Mouse (Mus musculus) kidney, postnatal 14 days (tissue): ENCODE measurements around the gene Mfap1a.
A peak's percentile ranks its signal among the peaks of the same experiment; 100 is the strongest.
"Not testable (repeated sequence)": the region's sequence is repeated elsewhere in the genome, so short reads cannot be mapped to it uniquely, and the experiment has no call there.

ENCODE experiments used
- DNase-seq: peaks from one replicate; pipeline ENCODE4 v3.0.0; 2022; ENCODE audit warnings: mixed read lengths

Gene Mfap1a

GRCm38 (mm10) chr2:121474180-121474535 is 32.3 kb downstream of the Mfap1a start:
- no peak for DNase-seq

GRCm38 (mm10) chr2:121473301-121474179 is 32.9 kb downstream of the Mfap1a start, which contains the start of gene Mfap1b:
TSS of gene Mfap1b (minus strand) at chr2:121474067.
- peak; percentile 88 for DNase-seq

GRCm38 (mm10) chr2:121472783-121473182 is 33.7 kb downstream of the Mfap1a start:
- DNase-seq: not testable (repeated sequence)

- not testable (repeated sequence) for DNase-seq
Observed at GRCm38 (mm10) chr2:121468982-121469381, 37.5 kb downstream of the Mfap1a start.

- DNase-seq: no peak
Observed at GRCm38 (mm10) chr2:121460071-121460470, 46.4 kb downstream of the Mfap1a start.

DNA sequence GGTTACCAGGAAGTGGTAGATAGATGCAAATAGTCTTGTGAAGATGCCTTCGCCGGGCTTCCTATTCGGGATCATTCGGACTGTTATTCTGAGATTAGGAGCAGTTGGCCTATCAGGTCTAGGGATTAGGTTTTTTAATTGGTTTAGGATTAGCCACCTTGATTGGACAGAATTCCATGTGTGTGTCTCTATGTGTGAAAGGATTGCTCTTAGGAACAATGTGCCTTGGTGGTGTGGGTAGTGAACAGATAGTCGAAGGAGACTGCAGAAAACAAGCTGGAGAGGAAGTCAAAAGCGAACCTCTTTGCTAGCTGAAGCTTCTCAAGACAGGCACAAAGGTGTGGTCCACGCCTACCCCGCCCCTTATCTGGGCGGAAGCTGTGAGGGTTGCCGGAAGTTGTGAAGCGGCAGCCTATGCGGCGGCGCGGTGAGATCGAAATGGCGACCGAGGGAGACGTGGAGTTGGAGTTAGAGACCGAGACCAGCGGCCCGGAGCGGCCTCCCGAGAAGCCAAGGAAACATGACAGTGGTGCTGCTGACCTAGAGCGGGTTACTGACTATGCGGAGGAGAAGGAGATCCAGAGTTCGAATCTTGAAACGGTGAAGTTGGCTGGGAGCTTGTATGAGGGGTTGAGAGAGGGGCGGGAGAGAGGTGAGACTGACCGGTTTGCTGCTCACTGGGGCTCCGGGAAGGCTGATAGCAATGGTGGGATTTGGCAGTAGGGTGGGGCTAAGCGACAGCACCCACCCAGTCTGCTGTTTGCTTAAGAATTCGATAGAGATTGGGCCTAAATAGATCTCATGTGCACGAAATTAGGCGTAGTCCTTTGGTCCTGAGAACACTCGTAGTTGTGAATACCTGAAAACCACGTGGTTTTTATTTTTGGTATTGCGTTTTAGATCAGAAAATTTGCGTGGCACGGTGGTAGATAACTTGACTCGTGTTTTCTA is 49.5 kb downstream of the Mfap1a start, which contains the start of gene Serinc4:
Gene Serinc4 (minus strand): TSS at position 90 of the 951 bp plus-strand sequence.
- DNase-seq: peak; percentile 89

DNA sequence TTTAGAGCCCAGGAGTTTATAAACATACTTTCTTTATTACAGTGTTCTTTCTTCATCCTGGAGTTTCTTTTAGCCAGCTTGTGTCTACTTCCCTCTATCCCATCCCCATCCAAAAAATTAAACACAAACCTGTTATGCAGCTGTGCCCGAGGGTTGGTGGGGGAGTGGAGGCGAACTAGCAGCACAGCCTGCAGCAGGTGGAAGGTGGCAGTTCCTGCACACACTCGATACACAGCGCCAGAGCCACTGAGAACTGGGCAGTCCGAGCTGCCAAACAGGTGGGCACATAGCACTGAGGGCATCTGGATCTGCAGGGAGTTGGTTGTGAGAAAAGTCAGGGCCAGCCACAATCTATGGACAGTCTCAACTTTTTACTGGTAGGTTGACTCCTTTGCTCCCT is 50.9 kb downstream of the Mfap1a start:
- DNase-seq: no peak

- no peak for DNase-seq
Observed at GRCm38 (mm10) chr2:121453917-121454316, 52.5 kb downstream of the Mfap1a start.

- DNase-seq: no peak
Observed at GRCm38 (mm10) chr2:121452990-121453389, 53.5 kb downstream of the Mfap1a start, which contains the start of gene Hypk. TSS of gene Hypk (plus strand) at chr2:121453290.

- no peak for DNase-seq
Observed at GRCm38 (mm10) chr2:121452361-121452760, 54.1 kb downstream of the Mfap1a start.

- no peak for DNase-seq
Observed at GRCm38 (mm10) chr2:121450093-121450492, 56.4 kb downstream of the Mfap1a start.

GRCm38 (mm10) chr2:121449545-121450011 is 56.9 kb downstream of the Mfap1a start:
- DNase-seq: no peak

GRCm38 (mm10) chr2:121448739-121449535 is 57.5 kb downstream of the Mfap1a start, which contains the start of gene Serf2:
TSS of gene Serf2 (plus strand) at chr2:121449195.
- peak; percentile 100 for DNase-seq

- DNase-seq: peak; percentile 69
Observed at GRCm38 (mm10) chr2:121448136-121448535, 58.3 kb downstream of the Mfap1a start.

GRCm38 (mm10) chr2:121447006-121447405 is 59.5 kb downstream of the Mfap1a start:
- DNase-seq: no peak

DNA sequence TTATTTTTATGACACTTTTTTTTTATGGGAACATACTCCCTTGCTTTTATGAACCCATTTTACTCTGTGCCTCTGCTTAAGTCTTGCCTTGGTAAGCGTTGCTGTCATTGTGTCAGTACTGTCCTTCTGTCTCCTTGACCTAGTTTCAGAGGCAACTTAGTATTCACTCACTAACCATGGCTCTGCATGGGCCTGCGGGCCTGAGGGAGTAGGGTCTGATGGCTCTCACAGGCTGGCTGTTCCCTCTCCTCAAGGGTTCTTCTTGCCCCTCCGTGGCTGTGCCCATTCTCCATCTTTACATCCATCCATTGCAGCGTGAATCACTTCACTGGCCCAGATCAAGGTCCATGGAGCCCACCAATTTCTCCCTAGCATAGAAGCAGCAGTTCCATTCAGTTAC is 60.0 kb downstream of the Mfap1a start:
- no peak for DNase-seq

DNA sequence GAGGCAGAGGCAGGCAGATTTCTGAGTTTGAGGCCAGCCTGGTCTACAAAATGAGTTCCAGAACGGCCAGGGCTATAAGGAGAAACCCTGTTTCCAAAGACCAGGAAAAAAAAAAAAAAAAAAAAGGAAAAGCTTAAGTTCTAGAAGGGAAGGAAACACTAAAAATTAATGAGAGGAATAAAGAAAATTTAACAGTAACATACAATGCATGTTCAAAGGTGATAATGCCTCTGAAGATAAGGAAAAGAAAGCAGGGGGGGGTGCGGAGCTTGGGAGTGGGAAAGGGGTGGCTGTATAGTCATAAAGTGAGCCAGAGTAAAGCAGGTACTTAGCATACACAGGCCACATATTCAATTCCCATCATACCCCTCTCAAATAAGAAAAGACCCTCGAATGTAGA is 61.3 kb downstream of the Mfap1a start:
- DNase-seq: no peak

GRCm38 (mm10) chr2:121444178-121444577 is 62.3 kb downstream of the Mfap1a start, which contains the start of gene Ell3:
TSS of gene Ell3 (minus strand) at chr2:121444278.
- DNase-seq: no peak

DNA sequence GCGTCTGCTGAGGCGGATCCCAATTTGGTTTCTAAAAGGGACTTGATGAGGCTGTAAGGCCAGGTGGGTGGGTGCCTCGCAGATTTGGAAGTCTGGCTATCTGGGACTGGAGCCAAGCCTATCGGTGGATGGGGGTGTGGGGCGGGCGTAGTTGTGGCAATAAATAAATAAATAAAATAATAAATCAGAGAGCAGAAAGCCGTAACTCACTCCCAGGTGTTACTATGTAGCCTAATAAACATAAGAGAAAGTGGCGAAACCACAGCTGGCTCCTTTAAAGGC is 63.5 kb downstream of the Mfap1a start:
- DNase-seq: no peak

GRCm38 (mm10) chr2:121442259-121443067 is 64.0 kb downstream of the Mfap1a start:
- DNase-seq: peak; percentile 90
